Mouse (Mus musculus) cerebellum, adult 2 months (tissue): ENCODE measurements around the gene Pecam1.

Experiments
- CTCF ChIP-seq: fragments of 200-500 bp; IDR thresholded peaks from 2 replicates; pipeline ENCODE4 v1.5.1; 2011; ENCODE audit warnings: low read depth, mild to moderate bottlenecking, control low read depth, low read length, moderate library complexity, borderline replicate concordance; ENCODE audit not compliant: insufficient read depth
- POLR2A ChIP-seq: fragments of 200-500 bp; IDR thresholded peaks from 2 replicates; pipeline ENCODE4 v1.6.1; 2011; ENCODE audit warnings: low read length, control low read depth, borderline replicate concordance; ENCODE audit not compliant: insufficient read depth

GRCm38 (mm10) chr11:106679874-106680273 is 70.6 kb downstream of the Pecam1 start:
- TF ChIP-seq CTCF (peak; percentile 22; the same call in 1 of the 2 replicates), POLR2A (no peak)
